Mouse (Mus musculus) heart, embryonic 11.5 days (tissue): Measurements from ENCODE around the gene Immp2l. TPM values are rescaled to one million over a fixed set of nuclear protein-coding genes. Genes with fewer than 3 reads are reported as not detected.

Experiments
- ATAC-seq: fragments of 200-750 bp; cut with Nextera tagmentation; replicated peaks from 2 replicates; pipeline ENCODE4 v1.8.0; 2017; ENCODE audit warnings: moderate library complexity; ENCODE audit not compliant: insufficient number of reproducible peaks, low FRiP score, low TSS enrichment
- H3K27ac ChIP-seq: fragments of 300-500 bp; sonication (generic); 2 replicates; pipeline ENCODE4 v1.5.1; 2014; ENCODE audit warnings: mild to moderate bottlenecking, low read depth, low read length
- H3K27me3 ChIP-seq: fragments of 300-500 bp; sonication (generic); 2 replicates; pipeline ENCODE4 v1.6.1; 2014; ENCODE audit warnings: mild to moderate bottlenecking, low read length, mixed read lengths; ENCODE audit not compliant: control insufficient read depth, insufficient read depth
- H3K36me3 ChIP-seq: fragments of 300-500 bp; sonication (generic); 2 replicates; pipeline ENCODE4 v1.6.1; 2014; ENCODE audit warnings: mild to moderate bottlenecking, low read length, moderate library complexity, mixed read lengths; ENCODE audit not compliant: control insufficient read depth, insufficient read depth
- H3K4me1 ChIP-seq: fragments of 300-500 bp; sonication (generic); 2 replicates; pipeline ENCODE4 v1.6.1; 2014; ENCODE audit warnings: low read length; ENCODE audit not compliant: control insufficient read depth, insufficient read depth
- H3K4me2 ChIP-seq: fragments of 300-500 bp; sonication (generic); 2 replicates; pipeline ENCODE4 v1.6.1; 2014; ENCODE audit warnings: mild to moderate bottlenecking, moderate library complexity
- H3K4me3 ChIP-seq: fragments of 300-500 bp; sonication (generic); 2 replicates; pipeline ENCODE4 v1.5.1; 2014; ENCODE audit warnings: low read depth, low read length
- H3K9ac ChIP-seq: fragments of 300-500 bp; sonication (generic); 2 replicates; pipeline ENCODE4 v1.6.1; 2014; ENCODE audit warnings: mild to moderate bottlenecking, low read depth, low read length, moderate library complexity
- H3K9me3 ChIP-seq: fragments of 300-500 bp; sonication (generic); replicated peaks from 2 replicates; pipeline ENCODE4 v1.6.1; 2016; ENCODE audit warnings: low read length; ENCODE audit not compliant: control insufficient read depth
- WGBS: fragments of 180-500 bp; shearing (Covaris S2); extraction: QIAGEN DNeasy Blood & Tissue Kit; methylation state at CpG from one replicate; pipeline ENCODE4 v1.1.7; 2014; ENCODE audit not compliant: insufficient replicate concordance; 5-methylcytosine and 5-hydroxymethylcytosine counted together
- polyA plus RNA-seq: library from polyadenylated mRNA; unstranded; fragments of >200 nt; fragmentation: Nextera tagmentation; extraction: Ambion mirVana; gene quantifications from 2 replicates; pipeline ENCODE4 v1.2.1, GENCODE M21; 2014

Immp2l gene
- polyA plus RNA-seq, 1 experiment from 2014 or later: 8.2 TPM

GRCm38 (mm10) chr12:41039834-41040233 is 15.9 kb downstream of the Immp2l start:
- Histone ChIP-seq H3K9ac (no peak overlapping the region), H3K27me3 (no peaks in the 10 kb centered on the region), H3K27ac (no peak overlapping the region), H3K9me3 (no peaks in the 10 kb centered on the region), H3K4me2 (no peak overlapping the region), H3K36me3 (no peaks in the 10 kb centered on the region), H3K4me3 (no peak overlapping the region), H3K4me1 (no peaks in the 10 kb centered on the region)
- WGBS: 77% methylated on average over 5 of the region's 5 CpGs
- no peak for ATAC-seq

GRCm38 (mm10) chr12:41041737-41042136 is 17.8 kb downstream of the Immp2l start:
- Histone ChIP-seq H3K27me3 (no peaks in the 10 kb centered on the region), H3K36me3 (no peaks in the 10 kb centered on the region), H3K4me2 (no peak overlapping the region), H3K9ac (no peak overlapping the region), H3K27ac (no peak overlapping the region), H3K4me1 (no peaks in the 10 kb centered on the region), H3K4me3 (no peak overlapping the region), H3K9me3 (no peaks in the 10 kb centered on the region)
- no peak for ATAC-seq
- 73% methylated on average over 2 of the region's 2 CpGs for WGBS

GRCm38 (mm10) chr12:41044493-41045132 is 20.7 kb downstream of the Immp2l start:
- no peak for ATAC-seq
- no peak overlapping the region for H3K9ac ChIP-seq
- no peaks in the 10 kb centered on the region for H3K27me3 ChIP-seq
- H3K4me2 ChIP-seq: no peak overlapping the region
- WGBS: 83% methylated on average over 12 of the region's 12 CpGs
- H3K9me3 ChIP-seq: no peaks in the 10 kb centered on the region
- H3K36me3 ChIP-seq: no peaks in the 10 kb centered on the region
- H3K27ac ChIP-seq: no peak overlapping the region
- H3K4me3 ChIP-seq: no peak overlapping the region
- no peaks in the 10 kb centered on the region for H3K4me1 ChIP-seq

GRCm38 (mm10) chr12:41047085-41047766 is 23.3 kb downstream of the Immp2l start:
- H3K27ac ChIP-seq: no peak overlapping the region
- no peak for ATAC-seq
- WGBS: 85% methylated on average over 12 of the region's 12 CpGs
- H3K9me3 ChIP-seq: no peaks in the 10 kb centered on the region
- no peaks in the 10 kb centered on the region for H3K27me3 ChIP-seq
- no peak overlapping the region for H3K9ac ChIP-seq
- no peaks in the 10 kb centered on the region for H3K4me1 ChIP-seq
- no peak overlapping the region for H3K4me3 ChIP-seq
- no peaks in the 10 kb centered on the region for H3K36me3 ChIP-seq
- no peak overlapping the region for H3K4me2 ChIP-seq

- Histone ChIP-seq H3K27ac (no peak overlapping the region), H3K4me2 (no peak overlapping the region), H3K27me3 (no peaks in the 10 kb centered on the region), H3K36me3 (no peaks in the 10 kb centered on the region), H3K4me1 (no peaks in the 10 kb centered on the region), H3K9me3 (no peaks in the 10 kb centered on the region), H3K9ac (no peak overlapping the region), H3K4me3 (no peak overlapping the region)
- WGBS: 63% methylated on average over 5 of the region's 5 CpGs
- no peak for ATAC-seq
Observed at GRCm38 (mm10) chr12:41050945-41051344, 27.1 kb downstream of the Immp2l start.

GRCm38 (mm10) chr12:41052897-41053296 is 29.0 kb downstream of the Immp2l start:
- no peak overlapping the region for H3K9ac ChIP-seq
- no peak overlapping the region for H3K4me2 ChIP-seq
- no peaks in the 10 kb centered on the region for H3K27me3 ChIP-seq
- no peak for ATAC-seq
- no peak overlapping the region for H3K4me3 ChIP-seq
- no peaks in the 10 kb centered on the region for H3K4me1 ChIP-seq
- WGBS: 77% methylated on average over 3 of the region's 3 CpGs
- H3K27ac ChIP-seq: no peak overlapping the region
- no peaks in the 10 kb centered on the region for H3K36me3 ChIP-seq
- H3K9me3 ChIP-seq: no peaks in the 10 kb centered on the region

GRCm38 (mm10) chr12:41054006-41054791 is 30.3 kb downstream of the Immp2l start:
- no peak overlapping the region for H3K4me3 ChIP-seq
- no peaks in the 10 kb centered on the region for H3K36me3 ChIP-seq
- H3K4me1 ChIP-seq: no peaks in the 10 kb centered on the region
- no peaks in the 10 kb centered on the region for H3K27me3 ChIP-seq
- H3K4me2 ChIP-seq: no peak overlapping the region
- no peak overlapping the region for H3K27ac ChIP-seq
- ATAC-seq: no peak
- H3K9ac ChIP-seq: no peak overlapping the region
- no peaks in the 10 kb centered on the region for H3K9me3 ChIP-seq
- WGBS: 82% methylated on average over 11 of the region's 11 CpGs

- Histone ChIP-seq H3K4me2 (no peak overlapping the region), H3K27ac (no peak overlapping the region), H3K4me1 (no peaks in the 10 kb centered on the region), H3K36me3 (no peaks in the 10 kb centered on the region), H3K27me3 (no peaks in the 10 kb centered on the region), H3K9me3 (no peaks in the 10 kb centered on the region), H3K9ac (no peak overlapping the region), H3K4me3 (no peak overlapping the region)
- ATAC-seq: no peak
Observed at GRCm38 (mm10) chr12:41055941-41056340, 32.1 kb downstream of the Immp2l start.
